Mouse (Mus musculus) liver, embryonic 13.5 days (tissue): ENCODE data around the gene Dock1. TPM values are rescaled to one million over a fixed set of nuclear protein-coding genes. Genes with fewer than 3 reads are reported as not detected.

Source experiments
- ATAC-seq: fragments of 200-750 bp; cut with Nextera tagmentation; 2 replicates; pipeline ENCODE4 v1.8.0; 2017; ENCODE audit warnings: low read depth, mild to moderate bottlenecking, moderate number of reproducible peaks, moderate library complexity
- DNase-seq: peaks from one replicate; pipeline ENCODE4 v3.0.0; 2022
- H3K27ac ChIP-seq: fragments of 300-500 bp; sonication (generic); 2 replicates; pipeline ENCODE4 v1.5.1; 2015; ENCODE audit warnings: moderate library complexity, mild to moderate bottlenecking, inconsistent platforms
- H3K27me3 ChIP-seq: fragments of 300-500 bp; sonication (generic); 2 replicates; pipeline ENCODE4 v1.6.1; 2015; ENCODE audit warnings: mild to moderate bottlenecking, inconsistent platforms
- H3K36me3 ChIP-seq: fragments of 300-500 bp; sonication (generic); 2 replicates; pipeline ENCODE4 v1.6.1; 2015; ENCODE audit warnings: mild to moderate bottlenecking, inconsistent platforms
- H3K4me1 ChIP-seq: fragments of 300-500 bp; sonication (generic); replicated peaks from 2 replicates; pipeline ENCODE4 v1.6.1; 2015; ENCODE audit warnings: inconsistent platforms
- H3K4me2 ChIP-seq: fragments of 300-500 bp; sonication (generic); 2 replicates; pipeline ENCODE4 v1.6.1; 2015; ENCODE audit warnings: inconsistent platforms, mild to moderate bottlenecking, moderate library complexity
- H3K4me3 ChIP-seq: fragments of 300-500 bp; sonication (generic); replicated peaks from 2 replicates; pipeline ENCODE4 v1.5.1; 2015; ENCODE audit warnings: mild to moderate bottlenecking, inconsistent platforms
- H3K9ac ChIP-seq: fragments of 300-500 bp; sonication (generic); 2 replicates; pipeline ENCODE4 v1.6.1; 2015; ENCODE audit warnings: mild to moderate bottlenecking, inconsistent platforms
- H3K9me3 ChIP-seq: fragments of 300-500 bp; sonication (generic); replicated peaks from 2 replicates; pipeline ENCODE4 v1.6.1; 2016; ENCODE audit warnings: inconsistent platforms
- WGBS: fragments of 180-500 bp; shearing (Covaris S2); methylation state at CpG from one replicate; pipeline ENCODE4 v1.1.7; 2015; ENCODE audit not compliant: insufficient replicate concordance; 5-methylcytosine and 5-hydroxymethylcytosine counted together
- polyA plus RNA-seq: library from polyadenylated mRNA; unstranded; fragments of >200 nt; fragmentation: Nextera tagmentation; extraction: Ambion mirVana; gene quantifications from 2 replicates; pipeline ENCODE4 v1.2.1, GENCODE M21; 2015

Dock1 gene
- polyA plus RNA-seq, 1 experiment from 2014 or later = 2.6 TPM

GRCm38 (mm10) chr7:134673952-134674351 is 3.5 kb downstream of the Dock1 start:
- ATAC-seq = no peak
- Histone ChIP-seq H3K4me1 (peaks cover 17% of the 10 kb centered on the region), H3K27me3 (peaks cover 26% of the 10 kb centered on the region), H3K9ac (no peak overlapping the region), H3K4me3 (no peak overlapping the region), H3K4me2 (no peak overlapping the region), H3K36me3 (no peaks in the 10 kb centered on the region), H3K27ac (no peak overlapping the region), H3K9me3 (no peaks in the 10 kb centered on the region)
- DNase-seq = no peak
- WGBS = 69% methylated on average over 9 of the region's 9 CpGs

DNA sequence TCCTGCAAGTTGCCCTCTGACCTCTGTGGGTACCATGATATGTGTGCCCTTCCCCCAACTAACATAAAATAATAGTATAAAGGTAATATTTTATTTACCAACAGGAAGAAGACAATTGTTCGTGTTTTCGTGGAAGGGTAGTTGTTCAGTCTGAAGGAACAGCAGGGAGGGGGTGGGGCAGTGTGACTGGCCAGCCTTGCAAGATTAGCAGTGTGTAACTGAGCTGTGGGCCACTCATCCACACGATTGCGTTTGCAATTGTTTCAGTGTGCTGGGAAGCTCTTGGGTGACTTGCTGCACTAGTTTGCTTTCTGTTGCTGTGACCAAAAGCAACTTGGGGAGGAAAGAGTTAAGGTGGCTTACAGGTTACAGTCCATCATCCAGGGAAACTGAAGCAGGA is 7.4 kb downstream of the Dock1 start:
- Histone ChIP-seq H3K27ac (no peak overlapping the region), H3K9me3 (no peaks in the 10 kb centered on the region), H3K9ac (no peak overlapping the region), H3K4me3 (no peak overlapping the region), H3K36me3 (no peaks in the 10 kb centered on the region), H3K4me2 (no peak overlapping the region), H3K4me1 (no peaks in the 10 kb centered on the region), H3K27me3 (no peaks in the 10 kb centered on the region)
- WGBS = 59% methylated on average over 4 of the region's 4 CpGs
- no peak for ATAC-seq
- DNase-seq = no peak

DNA sequence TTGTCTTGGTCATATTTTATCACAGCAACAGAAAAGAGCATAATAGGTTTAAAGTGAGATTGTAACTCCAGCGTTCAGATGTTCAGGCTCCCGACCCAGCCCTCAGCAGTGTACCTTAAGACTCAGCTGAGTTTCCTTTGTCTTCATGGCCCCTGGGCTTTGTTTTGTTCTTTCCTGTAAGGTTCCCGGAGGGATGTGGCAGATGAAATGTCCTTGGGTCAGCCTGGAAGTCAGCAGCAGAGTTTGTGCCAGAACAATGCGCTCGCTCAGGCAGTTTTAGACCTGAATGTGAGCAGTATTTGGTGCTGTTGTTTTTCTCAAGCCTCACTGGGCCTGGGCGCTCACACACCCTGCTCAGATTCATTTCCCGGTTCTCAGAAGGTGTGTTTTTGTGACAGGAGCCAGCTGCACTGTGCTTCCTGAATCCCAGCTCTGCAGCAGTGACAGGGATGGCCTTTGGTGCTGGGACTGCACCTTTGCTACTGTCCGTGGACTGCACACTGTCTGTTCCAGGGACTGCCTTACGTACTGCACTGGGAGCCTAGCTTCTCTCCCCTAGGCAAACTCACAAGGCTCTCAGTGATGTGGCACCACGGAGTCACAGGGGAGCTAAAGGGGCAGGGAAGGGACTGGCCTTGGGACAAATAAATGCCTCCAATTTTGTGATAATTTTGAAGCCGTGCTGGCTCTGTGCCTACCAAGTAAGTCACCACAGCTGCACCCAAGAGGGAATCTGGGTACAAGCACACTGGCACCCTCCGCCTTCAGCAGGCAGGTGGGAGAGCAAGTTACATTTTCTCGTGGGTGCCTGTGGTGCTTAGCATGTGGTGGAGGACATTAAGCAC is 9.1 kb downstream of the Dock1 start:
- ATAC-seq (no peak), DNase-seq (no peak)
- Histone ChIP-seq H3K9me3 (no peaks in the 10 kb centered on the region), H3K4me3 (no peak overlapping the region), H3K36me3 (no peaks in the 10 kb centered on the region), H3K9ac (no peak overlapping the region), H3K4me2 (no peak overlapping the region), H3K4me1 (no peaks in the 10 kb centered on the region), H3K27ac (no peak overlapping the region), H3K27me3 (no peaks in the 10 kb centered on the region)
- 62% methylated on average over 13 of the region's 13 CpGs for WGBS

- 57% methylated on average over 2 of the region's 2 CpGs for WGBS
- no peak overlapping the region for H3K27ac ChIP-seq
Observed at GRCm38 (mm10) chr7:134680161-134680560, 9.7 kb downstream of the Dock1 start.

GRCm38 (mm10) chr7:134681729-134682527 is 11.5 kb downstream of the Dock1 start:
- H3K36me3 ChIP-seq = no peaks in the 10 kb centered on the region
- DNase-seq (no peak), ATAC-seq (no peak)
- no peaks in the 10 kb centered on the region for H3K4me1 ChIP-seq
- H3K27ac ChIP-seq = no peak overlapping the region
- no peak overlapping the region for H3K9ac ChIP-seq
- H3K4me2 ChIP-seq = no peak overlapping the region
- no peak overlapping the region for H3K4me3 ChIP-seq
- no peaks in the 10 kb centered on the region for H3K9me3 ChIP-seq
- H3K27me3 ChIP-seq = no peaks in the 10 kb centered on the region
- 66% methylated on average over 12 of the region's 12 CpGs for WGBS

More at GRCm38 (mm10) chr7:134680161-134680560, 9.7 kb downstream of the Dock1 start:
- Histone ChIP-seq H3K4me2 (no peak overlapping the region), H3K9me3 (no peaks in the 10 kb centered on the region), H3K9ac (no peak overlapping the region), H3K4me3 (no peak overlapping the region), H3K36me3 (no peaks in the 10 kb centered on the region), H3K27me3 (no peaks in the 10 kb centered on the region), H3K4me1 (no peaks in the 10 kb centered on the region)
- DNase-seq = no peak
- no peak for ATAC-seq

- Histone ChIP-seq H3K9ac (no peak overlapping the region), H3K4me2 (no peak overlapping the region), H3K27ac (no peak overlapping the region), H3K9me3 (no peaks in the 10 kb centered on the region), H3K4me1 (no peaks in the 10 kb centered on the region), H3K4me3 (no peak overlapping the region), H3K27me3 (no peaks in the 10 kb centered on the region), H3K36me3 (no peaks in the 10 kb centered on the region)
- DNase-seq = no peak
- no peak for ATAC-seq
- WGBS = 75% methylated on average over 6 of the region's 6 CpGs
Observed at GRCm38 (mm10) chr7:134688332-134688731, 17.9 kb downstream of the Dock1 start.

- WGBS = 49% methylated on average over 5 of the region's 5 CpGs
- H3K9me3 ChIP-seq = no peaks in the 10 kb centered on the region
- no peak overlapping the region for H3K9ac ChIP-seq
- H3K4me1 ChIP-seq = peaks cover 5% of the 10 kb centered on the region; the same call in 1 of the 2 replicates
- no peak overlapping the region for H3K27ac ChIP-seq
- H3K27me3 ChIP-seq = no peaks in the 10 kb centered on the region
- no peak overlapping the region for H3K4me2 ChIP-seq
- H3K36me3 ChIP-seq = no peaks in the 10 kb centered on the region
- DNase-seq = no peak
- ATAC-seq = no peak
- no peak overlapping the region for H3K4me3 ChIP-seq
Observed at GRCm38 (mm10) chr7:134690118-134690517, 19.7 kb downstream of the Dock1 start.

DNA sequence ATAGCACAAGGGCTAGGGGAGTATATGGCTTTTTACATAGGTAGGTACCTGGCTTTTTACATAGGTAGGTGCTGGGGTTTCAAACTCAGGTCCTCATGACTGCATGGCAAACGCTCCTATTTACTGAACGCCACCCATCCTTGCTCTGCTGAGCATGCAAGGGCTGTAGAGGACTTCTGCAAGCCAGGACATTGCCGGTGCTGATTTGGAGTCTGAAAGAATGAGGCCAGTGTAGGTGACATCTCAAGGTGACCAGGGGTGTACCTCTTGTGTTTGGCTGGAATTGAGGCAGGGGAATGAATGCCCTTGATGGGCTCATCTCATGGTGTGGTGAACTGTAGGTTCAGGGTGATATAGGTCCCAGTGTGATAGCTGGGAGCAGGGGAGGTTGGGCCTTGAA is 20.4 kb downstream of the Dock1 start:
- H3K4me1 ChIP-seq = peaks cover 5% of the 10 kb centered on the region
- ATAC-seq (no peak), DNase-seq (no peak)
- no peak overlapping the region for H3K27ac ChIP-seq
- no peaks in the 10 kb centered on the region for H3K27me3 ChIP-seq
- H3K9ac ChIP-seq = no peak overlapping the region
- WGBS = 78% methylated on average over 3 of the region's 3 CpGs
- H3K9me3 ChIP-seq = no peaks in the 10 kb centered on the region
- H3K4me2 ChIP-seq = no peak overlapping the region
- no peak overlapping the region for H3K4me3 ChIP-seq
- no peaks in the 10 kb centered on the region for H3K36me3 ChIP-seq

DNA sequence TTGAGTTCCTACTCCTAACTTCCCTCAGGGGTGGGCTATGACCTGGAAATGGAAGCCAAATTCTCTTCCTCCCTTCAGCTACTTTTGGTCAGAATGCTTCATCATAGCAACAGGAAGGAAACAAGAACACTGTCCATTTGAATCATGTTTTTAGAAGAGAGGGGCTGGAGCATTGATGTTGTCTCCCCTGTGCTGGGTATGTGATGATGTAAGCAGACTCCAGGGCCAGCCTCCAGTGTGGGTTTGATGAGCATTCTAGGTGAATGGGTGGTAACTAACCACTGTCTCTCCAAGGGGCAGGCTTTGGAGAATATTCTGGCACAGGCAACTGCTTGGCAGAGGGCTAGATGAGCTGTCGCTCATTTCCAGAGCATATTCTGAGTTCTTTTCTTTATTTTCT is 22.9 kb downstream of the Dock1 start:
- Histone ChIP-seq H3K27me3 (no peaks in the 10 kb centered on the region), H3K4me3 (no peak overlapping the region), H3K9me3 (no peaks in the 10 kb centered on the region), H3K4me1 (peaks cover 21% of the 10 kb centered on the region), H3K9ac (no peak overlapping the region), H3K4me2 (no peak overlapping the region), H3K36me3 (no peaks in the 10 kb centered on the region), H3K27ac (no peak overlapping the region; the same call in 1 of the 2 replicates)
- WGBS = 70% methylated on average over 1 of the region's 1 CpGs
- no peak for ATAC-seq
- no peak for DNase-seq

DNA sequence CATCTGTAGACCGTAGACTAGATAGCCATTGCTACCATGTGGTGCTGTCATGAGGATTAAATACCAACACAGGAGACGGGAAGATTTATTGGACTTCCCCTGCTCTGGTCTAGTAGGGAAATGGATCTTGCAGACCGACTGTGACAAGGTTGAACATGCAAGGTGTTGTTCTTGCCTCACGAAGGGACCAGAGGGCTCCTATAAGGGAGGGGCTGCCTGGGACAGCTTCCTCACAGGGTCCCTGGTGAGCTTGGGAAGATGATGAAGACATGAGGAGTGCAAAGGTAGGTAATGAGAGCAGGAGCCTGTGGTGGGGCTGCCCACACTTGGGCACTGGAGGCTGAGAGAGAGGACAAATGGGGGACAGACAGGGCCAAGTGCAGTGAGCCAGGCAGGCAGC is 25.0 kb downstream of the Dock1 start:
- Histone ChIP-seq H3K27ac (no peak overlapping the region), H3K9me3 (no peaks in the 10 kb centered on the region), H3K27me3 (no peaks in the 10 kb centered on the region), H3K4me2 (no peak overlapping the region), H3K4me1 (peaks cover 21% of the 10 kb centered on the region), H3K9ac (no peak overlapping the region), H3K36me3 (no peaks in the 10 kb centered on the region), H3K4me3 (no peak overlapping the region)
- 52% methylated on average over 4 of the region's 4 CpGs for WGBS
- no peak for DNase-seq
- no peak for ATAC-seq

DNA sequence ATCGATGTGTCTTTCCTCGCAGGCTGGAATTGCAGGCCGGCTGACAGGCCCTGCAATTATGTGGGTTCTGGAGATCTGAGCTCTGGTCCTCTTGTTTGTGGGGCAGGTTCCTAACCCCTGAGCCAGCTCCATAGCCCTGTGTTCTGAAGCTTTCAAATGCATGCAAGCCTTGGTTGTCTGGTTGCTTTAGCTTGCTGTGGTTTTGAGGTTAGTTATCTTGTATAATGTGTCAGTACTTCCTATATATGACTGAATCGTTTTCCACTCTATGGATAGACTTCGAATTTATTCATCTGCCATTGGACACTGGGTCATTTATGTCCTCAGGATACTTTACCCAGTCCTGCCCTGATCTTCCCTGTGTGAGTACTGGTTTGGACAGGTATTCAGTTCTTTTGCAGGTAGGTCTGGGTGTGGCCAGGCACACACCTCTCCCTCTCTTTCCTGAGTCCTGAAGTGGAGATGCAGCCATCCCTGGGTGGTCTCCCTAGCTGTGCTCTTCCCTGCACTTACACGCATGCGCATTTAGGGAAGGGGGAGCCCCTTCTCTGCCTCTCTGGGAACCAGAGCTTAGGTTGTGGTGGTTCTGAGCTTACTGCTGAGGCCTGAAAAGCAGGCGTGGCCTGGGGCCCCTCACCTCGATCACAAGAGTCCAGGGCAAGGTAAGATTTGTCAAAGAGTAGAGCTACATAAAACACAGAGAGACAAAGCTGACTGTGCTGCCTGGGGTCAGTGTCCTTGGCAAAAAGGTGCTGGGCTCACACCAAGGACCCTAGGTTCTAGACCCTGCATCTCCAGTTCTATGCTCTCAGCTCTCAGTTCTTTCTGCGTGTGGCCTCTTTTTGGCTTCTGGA is 25.9 kb downstream of the Dock1 start:
- Histone ChIP-seq H3K9me3 (no peaks in the 10 kb centered on the region), H3K4me2 (no peak overlapping the region), H3K27ac (no peak overlapping the region), H3K4me3 (no peak overlapping the region), H3K9ac (no peak overlapping the region), H3K4me1 (peaks cover 21% of the 10 kb centered on the region), H3K27me3 (no peaks in the 10 kb centered on the region), H3K36me3 (no peaks in the 10 kb centered on the region)
- DNase-seq = no peak
- ATAC-seq = no peak
- WGBS = 47% methylated on average over 10 of the region's 10 CpGs
